ENCODE assay signal across 8 mouse cellular contexts in genomic region chr15:79347165-79347844, GRCm38 (mm10). TPM values are rescaled to one million over a fixed set of nuclear protein-coding genes. Genes with fewer than 3 reads are reported as not detected.
A peak's percentile ranks its signal among the peaks of the same experiment; 100 is the strongest.
DNase-seq lines count a peak whose midpoint lies in the region; ATAC-seq and TF ChIP-seq lines count a peak whose summit lies in the region.

No protein-coding gene starts in this region.

- TF ChIP-seq POLR2A in brain, embryonic 14.5 days (IDR thresholded peaks at IDR 0.05; ENCODE audit: borderline replicate concordance, extremely low read depth, insufficient read depth, insufficient read length, poor library complexity, severe bottlenecking): no peak
- peak; percentile 59 for TF ChIP-seq POLR2A in myocyte (IDR thresholded peaks at IDR 0.05; ENCODE audit: insufficient read length, low read depth)

- no peaks in the 10 kb centered on the region for H3K36me3 ChIP-seq in heart, embryonic 12.5 days
- no peaks in the 10 kb centered on the region for H3K36me3 ChIP-seq in kidney, postnatal 0 days (ENCODE audit: insufficient read depth, low read length)
- H3K36me3 ChIP-seq in liver, embryonic 11.5 days (ENCODE audit: control insufficient read depth, insufficient read depth, low read length): no peaks in the 10 kb centered on the region
- H3K36me3 ChIP-seq in myocyte (ENCODE audit: control insufficient read depth, insufficient read depth): no peaks in the 10 kb centered on the region
- H3K36me3 ChIP-seq in splenic B cell, adult 2 months (ENCODE audit: control insufficient read depth, insufficient read depth, low read length, poor library complexity, severe bottlenecking): no peaks in the 10 kb centered on the region

- ATAC-seq in erythroblast, adult 5-6 weeks (replicated peaks; ENCODE audit: low FRiP score, poor library complexity, severe bottlenecking): peak; percentile 48
- ATAC-seq in heart, embryonic 12.5 days (ENCODE audit: insufficient number of reproducible peaks, low FRiP score): peak; percentile 87
- ATAC-seq in kidney, postnatal 0 days (replicated peaks; ENCODE audit: low FRiP score, low read depth): peak; percentile 82
- peak; percentile 88 for ATAC-seq in liver, embryonic 11.5 days (replicated peaks; ENCODE audit: low FRiP score)

- H3K9ac ChIP-seq in heart, embryonic 12.5 days: peak overlapping the region; percentile 83
- H3K9ac ChIP-seq in kidney, postnatal 0 days (ENCODE audit: low read depth, low read length): peak overlapping the region; percentile 76
- H3K9ac ChIP-seq in liver, embryonic 11.5 days (ENCODE audit: low read depth, low read length): peak overlapping the region; percentile 80

- H3K4me3 ChIP-seq in heart, embryonic 12.5 days: peak overlapping the region; percentile 66
- H3K4me3 ChIP-seq in kidney, postnatal 0 days (replicated peaks; ENCODE audit: low read depth, low read length): peak overlapping the region; percentile 66
- peak overlapping the region; percentile 81 for H3K4me3 ChIP-seq in liver, embryonic 11.5 days (ENCODE audit: low read depth, low read length)
- peak overlapping the region; percentile 63 for H3K4me3 ChIP-seq in myocyte

- H3ac ChIP-seq in myocyte (ENCODE audit: control insufficient read depth, insufficient read length): peak overlapping the region; percentile 50

- H3K27me3 ChIP-seq in heart, embryonic 12.5 days (replicated peaks): no peaks in the 10 kb centered on the region
- H3K27me3 ChIP-seq in kidney, postnatal 0 days (ENCODE audit: insufficient read depth, low read length): no peaks in the 10 kb centered on the region
- H3K27me3 ChIP-seq in liver, embryonic 11.5 days (replicated peaks; ENCODE audit: control insufficient read depth, insufficient read depth, low read length): no peaks in the 10 kb centered on the region
- H3K27me3 ChIP-seq in myocyte (ENCODE audit: control insufficient read depth, insufficient read depth, insufficient read length): no peaks in the 10 kb centered on the region
- H3K27me3 ChIP-seq in splenic B cell, adult 2 months (ENCODE audit: control insufficient read depth, insufficient read depth, low read length, poor library complexity, severe bottlenecking): no peaks in the 10 kb centered on the region

- peaks cover 30% of the 10 kb centered on the region for H3K4me1 ChIP-seq in heart, embryonic 12.5 days (replicated peaks)
- 0 out of 2 replicates have a peak, but pooled peaks cover 14% of the 10 kb centered on the region for H3K4me1 ChIP-seq in kidney, postnatal 0 days (replicated peaks; ENCODE audit: insufficient read depth, low read length)
- H3K4me1 ChIP-seq in liver, embryonic 11.5 days (replicated peaks; ENCODE audit: control insufficient read depth, insufficient read depth, low read length): peaks cover 30% of the 10 kb centered on the region

- H3K27ac ChIP-seq in heart, embryonic 12.5 days (ENCODE audit: poor library complexity, severe bottlenecking): peak overlapping the region; percentile 94
- H3K27ac ChIP-seq in kidney, postnatal 0 days: peak overlapping the region; percentile 86
- peak overlapping the region; percentile 93 for H3K27ac ChIP-seq in liver, embryonic 11.5 days (ENCODE audit: low read depth, low read length)

- peak; percentile 96 for DNase-seq in CD4-positive helper T cell, adult 2 months (ENCODE audit: low read depth, low spot score)
- DNase-seq in brain, embryonic 14.5 days (ENCODE audit: low read depth): peak; percentile 97
- peak; percentile 96 for DNase-seq in kidney, postnatal 0 days (ENCODE audit: low spot score)
- DNase-seq in liver, embryonic 11.5 days (ENCODE audit: low spot score): peak; percentile 93
- DNase-seq in splenic B cell, adult 2 months (ENCODE audit: low read depth, low spot score): peak; percentile 92

- H3K9me3 ChIP-seq in heart, embryonic 12.5 days (replicated peaks): no peaks in the 10 kb centered on the region
- H3K9me3 ChIP-seq in kidney, postnatal 0 days (replicated peaks; ENCODE audit: low read length): no peaks in the 10 kb centered on the region
- no peaks in the 10 kb centered on the region for H3K9me3 ChIP-seq in liver, embryonic 11.5 days (ENCODE audit: control insufficient read depth, low read length)

- under 1% methylated on average over 61 of the region's 61 CpGs for WGBS in heart, embryonic 12.5 days
- WGBS in kidney, postnatal 0 days: under 1% methylated on average over 61 of the region's 61 CpGs
- WGBS in liver, embryonic 11.5 days: under 1% methylated on average over 61 of the region's 61 CpGs

- peak overlapping the region; percentile 82 for H3K4me2 ChIP-seq in heart, embryonic 12.5 days
- H3K4me2 ChIP-seq in kidney, postnatal 0 days (ENCODE audit: low read length): peak overlapping the region; percentile 97
- H3K4me2 ChIP-seq in liver, embryonic 11.5 days: peak overlapping the region; percentile 92
- peak overlapping the region; percentile 90 for H3K4me2 ChIP-seq in myocyte (ENCODE audit: low read depth)

- TF ChIP-seq CTCF in brain, embryonic 14.5 days (IDR thresholded peaks at IDR 0.05; ENCODE audit: borderline replicate concordance, extremely low read depth, insufficient read depth, insufficient read length): no peak
- no peak for TF ChIP-seq CTCF in kidney, postnatal 0 days (IDR thresholded peaks at IDR 0.05; ENCODE audit: low read depth)

- H3K79me2 ChIP-seq in myocyte (ENCODE audit: control insufficient read depth, insufficient read depth): no peaks in the 10 kb centered on the region

TF ChIP-seq in myocyte, 11 proteins besides CTCF, POLR2A, EP300 and RAD21:
- TF ChIP-seq USF1 (IDR thresholded peaks at IDR 0.05; ENCODE audit: low read depth) (peak; percentile 33), TCF12 (IDR thresholded peaks at IDR 0.05; ENCODE audit: insufficient read depth, poor library complexity, severe bottlenecking) (no peak), MYOD1 (IDR thresholded peaks at IDR 0.05; ENCODE audit: control insufficient read depth in 1 of 3, insufficient read length in 2 of 3, low read depth in 2 of 3) (peak in 1 of 3 experiments; percentile 27), E2F4 (IDR thresholded peaks at IDR 0.05; ENCODE audit: insufficient read depth) (no peak), TCF3 (IDR thresholded peaks at IDR 0.05; ENCODE audit: insufficient read length, low read depth) (no peak), MAX (IDR thresholded peaks at IDR 0.05; ENCODE audit: low read depth) (no peak), MYOG (IDR thresholded peaks at IDR 0.05; ENCODE audit: control insufficient read depth in 1 of 3, insufficient read depth in 1 of 3, insufficient read length in 2 of 3, low read depth in 2 of 3) (peak in 1 of 3 experiments; percentile 38)
TF ChIP-seq in myocyte: peak in this region for 3.

RNA-seq across cellular contexts. Expression of gene Maff, which starts 0.9 kb away (rescaled TPM):
- polyA plus RNA-seq in brain, embryonic 14.5 days (2012; rRNA removed): 1.8 and 2.6 TPM in 2 replicates
- total RNA-seq in erythroblast, adult 5-6 weeks (2015; ENCODE audit: low replicate concordance): not detected in 2 replicates
- not detected in 2 replicates for total RNA-seq in erythroblast, adult 5-6 weeks (2017; ENCODE audit: low replicate concordance)
- 1.9 and 2.6 TPM in 2 replicates for polyA plus RNA-seq in heart, embryonic 12.5 days (2016; fragmentation: Nextera tagmentation; extraction: Ambion mirVana)
- polyA plus RNA-seq in kidney, postnatal 0 days (2015; fragmentation: Nextera tagmentation; extraction: Ambion mirVana): 6.9 and 7.3 TPM in 2 replicates
- polyA plus RNA-seq in liver, embryonic 11.5 days (2014; fragmentation: Nextera tagmentation; extraction: Ambion mirVana): 3.1 and 3.5 TPM in 2 replicates
- 15.6 TPM for polyA plus RNA-seq in myocyte (2012; fragmentation: generic; extraction: Trizol)

RNA-seq across cellular contexts. Expression of gene Pla2g6, which starts 19.1 kb away (rescaled TPM):
- 98.9 and 153 TPM in 2 replicates for polyA plus RNA-seq in brain, embryonic 14.5 days (2012; rRNA removed)
- 1.9 and 4.6 TPM in 2 replicates for total RNA-seq in erythroblast, adult 5-6 weeks (2015; ENCODE audit: low replicate concordance)
- 4.0 and 4.9 TPM in 2 replicates for total RNA-seq in erythroblast, adult 5-6 weeks (2017; ENCODE audit: low replicate concordance)
- polyA plus RNA-seq in heart, embryonic 12.5 days (2016; fragmentation: Nextera tagmentation; extraction: Ambion mirVana): 12.1 and 14.4 TPM in 2 replicates
- 10.7 and 12.2 TPM in 2 replicates for polyA plus RNA-seq in kidney, postnatal 0 days (2015; fragmentation: Nextera tagmentation; extraction: Ambion mirVana)
- polyA plus RNA-seq in liver, embryonic 11.5 days (2014; fragmentation: Nextera tagmentation; extraction: Ambion mirVana): 27.7 and 28.1 TPM in 2 replicates
- 36.3 TPM for polyA plus RNA-seq in myocyte (2012; fragmentation: generic; extraction: Trizol)

RNA-seq across cellular contexts. Expression of gene Tmem184b, which starts 56.1 kb away (rescaled TPM):
- 52.3 and 70.7 TPM in 2 replicates for polyA plus RNA-seq in brain, embryonic 14.5 days (2012; rRNA removed)
- 4.8 and 5.2 TPM in 2 replicates for total RNA-seq in erythroblast, adult 5-6 weeks (2015; ENCODE audit: low replicate concordance)
- total RNA-seq in erythroblast, adult 5-6 weeks (2017; ENCODE audit: low replicate concordance): 2.6 and 9.4 TPM in 2 replicates
- 77.2 and 82.3 TPM in 2 replicates for polyA plus RNA-seq in heart, embryonic 12.5 days (2016; fragmentation: Nextera tagmentation; extraction: Ambion mirVana)
- polyA plus RNA-seq in kidney, postnatal 0 days (2015; fragmentation: Nextera tagmentation; extraction: Ambion mirVana): 44.4 and 47.5 TPM in 2 replicates
- polyA plus RNA-seq in liver, embryonic 11.5 days (2014; fragmentation: Nextera tagmentation; extraction: Ambion mirVana): 36.4 and 38.8 TPM in 2 replicates
- polyA plus RNA-seq in myocyte (2012; fragmentation: generic; extraction: Trizol): 110 TPM

Comparison
In these comparisons a context has a peak if more than half of its experiments do, and no peak if none do; other contexts are left out.
1. Peak in every context shown above with its lines: DNase-seq, ATAC-seq, H3K4me3 ChIP-seq and H3K27ac ChIP-seq.